Mouse (Mus musculus) adrenal gland, postnatal 10 days (tissue): ENCODE data around the gene Gk. TPM values are rescaled to one million over a fixed set of nuclear protein-coding genes. Genes with fewer than 3 reads are reported as not detected.

Experiments used
- DNase-seq: peaks from one replicate; pipeline ENCODE4 v3.0.0; 2021; ENCODE audit warnings: mixed read lengths
- long read RNA-seq, 2 experiments: library from polyadenylated mRNA; stranded (forward); transcript quantifications; one replicate each; pipeline ENCODE4 v2.0.0; 2021
- total RNA-seq, 2 experiments: library from RNA; stranded (reverse); gene quantifications; 2 replicates each; pipeline ENCODE4 v1.2.3; 2021

Gk gene
- total RNA-seq, result 100 to 1,000 TPM in 1 of 2 experiments, 10 to 100 TPM in 1; 93.0 to 113 TPM
- long read RNA-seq, experiment 1, full-length matches to known transcripts, result 144 of 199 reads
- long read RNA-seq, experiment 1, partial matches to known transcripts, result 14 of 199 reads
- long read RNA-seq, experiment 1, other reads (novel, unspliced or antisense), result 41 of 199 reads
- long read RNA-seq, experiment 2, full-length matches to known transcripts, result 72 of 93 reads
- long read RNA-seq, experiment 2, partial matches to known transcripts, result 6 of 93 reads
- long read RNA-seq, experiment 2, other reads (novel, unspliced or antisense), result 15 of 93 reads

- peak; percentile 96 for DNase-seq
Measured at GRCm38 (mm10) chrX:85776544-85777087, at the start of gene Gk. TSS of gene Gk (minus strand) at chrX:85776819.

- DNase-seq, result peak; percentile 25
Measured at GRCm38 (mm10) chrX:85804706-85805376, 28.2 kb upstream of the Gk start.

- DNase-seq, result no peak
Measured at GRCm38 (mm10) chrX:85803006-85803405, 26.4 kb upstream of the Gk start.

GRCm38 (mm10) chrX:85797449-85797848, 20.8 kb upstream of the Gk start:
- DNase-seq, result no peak

- no peak for DNase-seq
Measured at GRCm38 (mm10) chrX:85778346-85778745, 1.7 kb upstream of the Gk start.

GRCm38 (mm10) chrX:85777141-85777540, 522 bp upstream of the Gk start:
- peak; percentile 55 for DNase-seq

GRCm38 (mm10) chrX:85775879-85776543, 608 bp downstream of the Gk start:
- DNase-seq, result peak; percentile 25

- DNase-seq, result no peak
Measured at GRCm38 (mm10) chrX:85771303-85771702, 5.3 kb downstream of the Gk start.

- no peak for DNase-seq
Measured at GRCm38 (mm10) chrX:85770747-85771146, 5.9 kb downstream of the Gk start.

- no peak for DNase-seq
Measured at GRCm38 (mm10) chrX:85768578-85768977, 8.0 kb downstream of the Gk start.

GRCm38 (mm10) chrX:85756005-85756404, 20.6 kb downstream of the Gk start:
- DNase-seq, result no peak

- no peak for DNase-seq
Measured at GRCm38 (mm10) chrX:85743837-85744236, 32.8 kb downstream of the Gk start.

GRCm38 (mm10) chrX:85733228-85733627, 43.4 kb downstream of the Gk start:
- no peak for DNase-seq

- DNase-seq, result no peak
Measured at GRCm38 (mm10) chrX:85731133-85731938, 45.3 kb downstream of the Gk start.

GRCm38 (mm10) chrX:85721226-85721625, 55.4 kb downstream of the Gk start:
- peak; percentile 17 for DNase-seq

- DNase-seq, result no peak
Measured at GRCm38 (mm10) chrX:85710399-85710798, 66.2 kb downstream of the Gk start.

GRCm38 (mm10) chrX:85705715-85706114, 70.9 kb downstream of the Gk start:
- no peak for DNase-seq

GRCm38 (mm10) chrX:85683723-85684122, 92.9 kb downstream of the Gk start:
- DNase-seq, result no peak

GRCm38 (mm10) chrX:85682125-85682524, 94.5 kb downstream of the Gk start:
- no peak for DNase-seq

GRCm38 (mm10) chrX:85676808-85677207, 99.8 kb downstream of the Gk start:
- peak; percentile 45 for DNase-seq
